Mouse (Mus musculus) heart, postnatal 0 days (tissue): ENCODE data around the gene Cacng8.

Source experiments
- CTCF ChIP-seq: IDR thresholded peaks from 2 replicates; pipeline ENCODE4 v1.5.1; 2016; ENCODE audit warnings: antibody characterized with exemption, control low read depth, low read depth
- EP300 ChIP-seq: IDR thresholded peaks from 2 replicates; pipeline ENCODE4 v1.6.1; 2016; ENCODE audit warnings: antibody characterized with exemption, low read depth

- TF ChIP-seq CTCF (no peak), EP300 (no peak)
Observed at GRCm38 (mm10) chr7:3444678-3445077, 54.2 kb downstream of the Cacng8 start.
